Mouse (Mus musculus): ENCODE results near the gene 9430038I01Rik. TPM values are rescaled to one million over a fixed set of nuclear protein-coding genes. Genes with fewer than 3 reads are reported as not detected.

9430038I01Rik gene
- 7.1 TPM for polyA plus RNA-seq (2014; fragmentation: Illumina TruSeq; extraction: RNeasy Lipid Tissue Mini Kit (QIAGEN cat#74804); ENCODE audit: low read depth, low replicate concordance)

DNA sequence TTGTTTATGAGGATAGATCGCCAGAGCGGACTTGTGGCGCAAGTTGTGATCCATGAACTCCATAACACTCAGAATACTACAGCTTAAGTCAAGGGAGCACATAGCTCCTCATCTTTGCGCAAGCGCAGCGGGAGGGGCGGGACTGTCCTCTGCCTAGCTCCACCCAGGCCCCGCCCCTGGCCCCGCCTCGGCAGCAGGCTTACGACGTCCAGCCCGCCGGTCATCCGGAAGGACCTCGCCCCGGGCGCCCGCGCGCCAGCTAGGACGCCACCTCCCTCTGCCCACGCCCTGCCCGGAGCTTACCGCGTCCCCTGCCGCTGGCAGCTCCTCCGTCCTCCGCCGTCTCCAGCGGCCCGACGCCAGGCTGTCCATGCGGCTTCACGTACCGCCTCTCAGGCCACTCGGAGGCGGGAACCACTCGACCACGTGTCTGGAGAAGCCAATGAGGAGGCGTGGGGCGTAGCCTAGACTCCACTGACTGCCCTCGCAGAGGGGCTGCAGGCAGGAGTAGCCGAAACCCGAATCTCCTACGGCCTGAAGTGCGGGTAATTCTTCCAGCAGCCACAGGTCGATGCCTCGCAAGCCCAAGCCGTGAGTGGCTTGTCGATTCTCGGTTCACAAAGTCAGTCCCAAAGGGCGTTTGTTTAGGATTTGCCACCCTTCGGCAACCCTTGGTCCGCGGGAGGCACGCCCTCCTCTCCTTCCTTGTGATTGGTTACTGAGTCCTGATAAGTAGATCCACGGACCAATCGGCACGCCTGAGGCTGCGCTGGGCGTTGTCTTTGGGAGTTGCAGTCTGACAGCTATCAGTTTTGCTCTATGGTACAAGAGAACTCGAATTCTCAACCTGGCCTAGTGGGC is at the start of gene 9430038I01Rik:
TSS of gene 9430038I01Rik (minus strand) at position 426 of the 861 bp plus-strand sequence.

DNA sequence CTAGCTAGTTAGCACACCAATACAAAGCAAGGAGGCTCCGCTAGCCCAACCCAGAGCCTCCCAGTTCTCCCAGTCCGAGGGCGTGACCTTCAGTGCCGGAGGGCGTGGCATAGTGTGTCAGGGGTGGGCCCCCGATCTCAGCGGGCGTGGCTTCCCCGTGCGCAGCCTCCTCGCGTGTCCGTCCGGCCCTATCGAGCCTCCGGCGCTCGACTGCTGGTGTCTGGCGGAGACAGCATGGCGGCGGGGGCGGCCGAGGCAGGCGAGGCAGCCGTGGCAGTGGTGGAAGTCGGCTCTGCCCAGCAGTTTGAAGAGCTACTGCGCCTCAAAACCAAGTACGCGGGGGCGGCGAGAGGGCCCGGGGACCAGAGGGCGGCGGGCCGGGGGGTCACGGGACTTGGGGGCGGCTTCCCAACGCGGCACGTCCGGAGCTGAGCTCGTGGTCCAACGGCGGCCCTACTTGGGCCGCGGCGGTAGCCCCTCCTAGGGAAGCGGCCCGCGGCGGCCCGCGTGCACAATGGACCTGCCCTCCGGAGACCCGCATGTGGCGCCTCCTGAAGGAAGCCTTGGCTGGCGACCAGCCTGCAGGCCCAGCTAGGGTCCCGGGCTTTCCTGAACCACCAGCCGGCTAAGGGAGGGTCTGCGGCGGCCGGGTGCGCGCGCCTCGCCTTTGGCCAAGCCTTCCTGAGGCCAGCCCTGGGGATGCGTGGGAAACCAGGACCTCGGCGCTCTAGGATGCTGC is 27.0 kb upstream of the 9430038I01Rik start, which contains the start of gene Glrx3:
TSS of gene Glrx3 (plus strand) at position 175 of the 739 bp plus-strand sequence.

Other genes starting within 250 kb of the 9430038I01Rik start
- gene Ebf3, start 96.3 kb downstream of the 9430038I01Rik start, polyA plus RNA-seq (2014; fragmentation: Illumina TruSeq; extraction: RNeasy Lipid Tissue Mini Kit (QIAGEN cat#74804); ENCODE audit: low read depth, low replicate concordance), result 4.1 TPM
- gene Glrx3, start 26.9 kb upstream of the 9430038I01Rik start, polyA plus RNA-seq (2014; fragmentation: Illumina TruSeq; extraction: RNeasy Lipid Tissue Mini Kit (QIAGEN cat#74804); ENCODE audit: low read depth, low replicate concordance), result 171 TPM